Mouse (Mus musculus) testis, adult 2 months (tissue): ENCODE measurements at regions not wholly inside any gene's neighbourhood (a gene's known extent, or its start where the extent isn't known, plus 50 kb on each side); places are given as distances from the start of the nearest gene placed in this dataset.

Experiments
- CTCF ChIP-seq: fragments of 200-500 bp; IDR thresholded peaks from 2 replicates; pipeline ENCODE4 v1.5.1; 2012; ENCODE audit warnings: low read depth, mild to moderate bottlenecking, inconsistent platforms, low read length, moderate library complexity; ENCODE audit not compliant: control insufficient read depth, insufficient read depth, insufficient replicate concordance
- POLR2A ChIP-seq: fragments of 200-500 bp; IDR thresholded peaks from 2 replicates; pipeline ENCODE4 v1.6.1; 2012; ENCODE audit warnings: low read depth, mild to moderate bottlenecking, inconsistent platforms, low read length, moderate library complexity; ENCODE audit not compliant: control insufficient read depth

DNA sequence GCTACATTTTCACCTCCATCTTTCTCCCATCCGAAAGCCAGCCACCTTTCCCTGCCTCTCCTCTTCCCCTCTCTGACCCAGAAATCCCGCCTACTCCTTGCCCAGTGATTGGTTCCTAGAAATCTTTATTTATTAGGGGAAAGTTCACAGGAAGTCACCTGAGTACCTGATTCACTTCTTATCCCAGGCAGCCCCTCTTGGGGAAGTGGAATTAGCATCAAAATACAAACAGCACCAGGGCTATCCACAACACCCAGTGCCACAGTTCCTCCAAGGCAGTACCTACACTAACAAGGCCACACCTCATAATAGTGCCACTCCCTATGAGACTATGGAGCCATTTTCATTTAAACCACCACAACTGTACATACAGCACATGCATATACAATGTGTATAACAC lies 180.3 kb upstream of the Sox2 start:
- TF ChIP-seq CTCF (no peak), POLR2A (no peak)
